Mouse (Mus musculus) c-Kit-positive CD71-positive TER-119-positive erythroid progenitor cells, embryonic 14.5 days (primary cell): ENCODE data around the gene Chit1.

Experiments
- DNase-seq: peaks from one replicate; pipeline ENCODE4 v3.0.0-alpha.2; 2013; ENCODE audit warnings: low spot score

Gene Chit1

DNA sequence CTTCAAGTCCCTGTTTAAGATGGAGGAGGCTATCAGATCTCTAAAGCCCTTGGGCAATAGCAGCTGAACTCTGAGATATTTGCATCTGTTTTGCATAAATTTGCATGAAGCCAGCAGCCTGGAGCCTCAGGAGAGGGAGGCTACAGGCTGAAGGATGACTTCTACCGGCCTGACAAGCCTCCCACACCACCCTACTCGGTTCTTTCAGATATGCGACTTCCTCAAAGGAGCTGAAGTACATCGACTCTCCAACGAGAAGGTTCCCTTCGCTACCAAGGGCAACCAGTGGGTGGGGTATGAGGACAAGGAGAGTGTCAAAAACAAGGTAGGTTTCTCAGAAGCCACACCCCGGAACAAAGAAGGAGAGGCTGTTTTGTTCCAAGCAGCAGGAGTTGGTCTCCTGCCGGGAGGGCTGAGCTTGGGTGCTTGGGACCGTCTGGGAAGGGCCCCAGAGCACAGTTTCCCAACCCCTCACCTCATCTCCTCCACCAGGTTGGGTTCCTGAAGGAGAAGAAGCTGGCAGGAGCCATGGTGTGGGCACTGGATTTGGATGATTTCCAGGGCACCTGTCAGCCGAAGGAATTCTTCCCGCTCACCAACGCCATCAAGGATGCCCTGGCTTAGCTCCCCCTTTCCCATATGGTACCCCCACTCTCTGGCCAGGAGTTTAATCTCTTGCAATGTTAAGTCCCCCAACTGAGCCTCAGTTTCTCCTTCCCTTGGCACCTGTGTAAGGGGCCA is 78.1 kb downstream of the Chit1 start:
- DNase-seq = no peak

DNA sequence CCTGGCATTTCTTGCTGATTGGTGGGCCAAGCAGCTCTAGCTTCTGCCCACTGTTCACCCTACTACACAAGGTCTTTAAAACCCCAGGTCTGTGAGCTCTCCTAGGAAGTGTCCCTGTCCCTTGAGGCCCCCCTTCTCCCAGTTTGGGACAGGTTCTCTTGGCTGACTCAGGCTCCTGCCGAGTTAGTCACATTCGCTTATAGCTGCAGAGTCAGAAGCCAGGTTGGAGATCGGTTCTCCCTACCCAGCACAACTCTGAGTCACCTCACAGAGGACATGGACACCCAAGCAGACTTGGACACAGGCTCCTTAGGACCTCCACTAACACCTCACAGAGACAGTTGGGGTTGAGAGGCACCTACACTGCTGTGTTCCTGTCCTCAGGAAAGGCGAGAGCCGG is 80.2 kb downstream of the Chit1 start:
- no peak for DNase-seq

DNA sequence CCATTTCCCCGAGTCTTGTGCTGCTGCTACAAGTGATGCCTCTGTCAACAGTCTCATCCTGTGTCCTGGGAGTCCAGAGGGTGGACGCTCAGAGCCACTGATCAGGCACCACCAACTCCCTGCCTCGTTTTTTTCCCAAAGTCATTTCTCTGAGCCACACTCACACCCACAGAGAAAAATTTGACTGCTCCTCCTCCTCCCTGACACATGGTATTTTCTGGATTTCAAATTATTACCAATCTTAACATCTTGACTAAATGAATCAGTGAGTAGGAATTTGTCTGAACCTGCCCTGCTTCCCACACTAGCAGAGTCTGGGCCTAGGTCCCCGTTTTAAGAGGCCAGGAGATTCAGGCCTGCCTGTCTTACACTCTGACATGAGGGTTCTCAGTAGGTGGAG is 81.0 kb downstream of the Chit1 start:
- no peak for DNase-seq

DNA sequence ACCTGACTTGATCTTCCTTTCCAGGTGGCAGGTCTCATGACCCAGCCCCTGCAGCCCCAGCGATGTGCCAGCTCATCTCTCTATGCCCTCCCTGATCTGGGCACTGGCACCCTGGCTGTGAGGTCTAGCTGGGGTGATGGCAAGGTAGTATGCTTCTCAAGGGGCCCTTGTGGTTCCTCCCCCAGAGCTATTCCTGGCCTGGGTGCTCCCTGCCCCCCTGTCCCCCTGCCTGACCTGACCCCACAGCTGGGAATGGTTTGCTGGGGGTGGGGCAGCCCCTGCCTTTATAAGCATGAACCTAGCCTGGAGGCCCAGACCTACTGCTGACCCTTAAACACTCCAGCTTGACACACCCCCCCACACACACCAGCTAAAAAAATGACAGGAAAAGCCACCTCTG is 82.1 kb downstream of the Chit1 start, which contains the start of gene Mybph:
Mybph (plus strand) TSS at position 323 of the 400 bp plus-strand sequence.
- DNase-seq = no peak

DNA sequence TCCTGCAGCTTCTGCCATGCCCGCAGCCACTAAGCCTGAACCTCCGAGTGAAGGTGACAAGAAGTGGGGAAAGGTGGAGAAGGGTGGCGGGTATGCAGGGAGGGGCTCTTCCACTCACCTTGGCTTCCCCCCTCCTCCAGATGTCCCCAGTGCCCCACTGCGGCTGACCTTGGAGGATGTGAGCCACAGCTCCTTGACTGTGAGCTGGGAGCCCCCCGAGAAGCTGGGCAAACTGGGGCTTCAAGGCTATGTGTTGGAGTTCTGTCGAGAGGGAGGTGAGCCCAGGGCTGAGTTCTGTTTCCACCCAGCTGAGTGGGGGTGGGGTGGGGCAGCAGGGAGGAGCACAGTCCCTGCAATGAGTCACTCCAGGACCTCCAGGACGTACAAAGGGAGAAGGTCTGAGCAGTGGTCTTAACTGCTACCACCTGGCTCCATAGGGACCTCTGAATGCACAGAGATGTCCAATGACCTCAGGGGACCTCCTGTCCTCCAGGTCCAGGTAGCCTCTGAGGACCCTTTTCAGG is 82.7 kb downstream of the Chit1 start:
- DNase-seq = no peak

DNA sequence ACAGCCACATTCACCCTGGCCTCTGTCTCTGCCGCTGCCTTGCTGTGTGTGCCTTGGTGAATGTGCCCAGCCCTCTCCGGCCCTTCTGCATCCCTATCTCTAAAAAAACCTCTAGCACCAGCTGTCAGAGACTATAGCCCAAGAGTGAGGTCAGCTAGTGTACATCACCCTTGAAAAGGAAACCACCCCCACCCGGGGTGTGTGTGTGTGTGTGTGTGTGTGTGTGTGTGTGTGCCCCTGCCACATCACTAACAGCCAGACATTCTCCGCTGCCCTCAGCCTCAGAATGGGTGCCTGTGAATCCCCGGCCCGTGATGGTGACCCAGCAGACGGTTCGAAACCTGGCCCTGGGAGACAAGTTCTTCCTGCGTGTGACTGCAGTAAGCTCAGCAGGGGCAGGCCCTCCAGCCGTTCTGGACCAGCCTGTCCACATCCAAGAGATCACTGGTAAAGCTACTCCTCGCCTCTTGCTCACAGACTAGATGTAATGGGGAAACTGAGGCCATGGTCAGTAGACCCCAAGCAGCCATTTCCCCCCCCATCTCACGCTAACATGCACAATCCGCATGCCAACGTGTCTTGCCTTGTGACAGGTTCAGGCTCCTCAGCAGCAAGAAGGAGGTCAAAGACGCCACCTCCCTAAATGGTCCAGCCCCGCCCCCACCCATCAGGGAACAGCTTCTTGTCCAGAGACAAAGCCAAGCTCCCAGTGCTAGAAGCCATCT is 83.4 kb downstream of the Chit1 start:
- no peak for DNase-seq

DNA sequence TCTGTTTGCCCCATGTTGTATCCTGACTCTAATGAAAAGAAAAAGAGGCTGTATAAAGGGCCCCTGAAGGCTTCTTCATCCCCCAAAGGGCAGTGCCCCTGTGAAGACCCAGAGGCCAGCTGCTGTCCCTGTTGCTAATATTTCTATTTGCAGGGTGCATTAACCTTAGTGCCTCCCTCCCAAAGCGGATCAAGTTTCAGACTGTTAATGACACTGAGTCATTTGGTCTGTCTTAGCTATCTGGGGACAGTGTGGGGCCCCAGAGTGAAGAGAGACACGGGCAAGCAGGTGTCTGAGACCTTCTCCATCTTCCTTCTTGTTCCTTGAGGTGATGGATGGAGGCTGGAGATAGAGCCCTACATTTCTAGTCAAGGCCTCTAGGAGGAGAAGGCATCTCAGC is 84.1 kb downstream of the Chit1 start:
- no peak for DNase-seq

DNA sequence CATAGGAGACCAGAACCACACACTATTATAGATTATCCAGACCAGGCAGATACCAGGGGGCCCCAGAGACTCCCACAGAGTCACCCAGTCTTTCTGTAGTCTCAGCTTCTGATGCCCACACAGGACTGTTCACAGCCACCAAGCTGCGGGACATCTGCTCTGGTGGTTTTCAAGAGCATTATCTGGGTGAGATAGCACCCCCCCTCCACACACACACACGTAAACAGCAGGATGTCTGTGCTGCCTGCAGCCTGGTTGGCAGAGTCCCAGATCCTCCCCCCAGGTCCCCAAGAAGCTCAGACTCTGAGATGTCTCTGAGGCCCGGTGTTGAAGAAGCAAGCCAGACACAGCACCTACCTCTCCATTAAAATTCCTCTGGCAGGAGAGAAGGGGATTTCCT is 84.5 kb downstream of the Chit1 start:
- DNase-seq = no peak

DNA sequence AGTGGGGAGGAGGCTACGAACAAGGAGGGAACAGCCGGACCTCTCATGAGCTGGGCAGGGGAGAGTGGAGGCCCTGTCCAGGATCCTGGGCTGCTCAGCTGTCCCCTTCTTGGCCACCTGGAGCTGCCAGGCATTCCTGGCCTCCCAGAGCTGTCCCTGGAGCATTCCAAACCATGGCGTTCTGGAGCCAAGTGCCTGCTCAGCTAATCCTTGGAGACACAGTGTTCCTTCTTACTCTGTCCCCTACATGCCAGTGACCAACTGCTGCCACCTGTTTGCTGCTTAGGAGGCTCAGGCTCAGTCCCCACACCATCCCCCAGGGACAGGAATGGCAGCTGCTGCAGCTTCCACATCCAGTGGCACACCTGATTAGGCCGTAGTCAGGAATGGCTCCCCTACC is 84.9 kb downstream of the Chit1 start:
- no peak for DNase-seq

DNA sequence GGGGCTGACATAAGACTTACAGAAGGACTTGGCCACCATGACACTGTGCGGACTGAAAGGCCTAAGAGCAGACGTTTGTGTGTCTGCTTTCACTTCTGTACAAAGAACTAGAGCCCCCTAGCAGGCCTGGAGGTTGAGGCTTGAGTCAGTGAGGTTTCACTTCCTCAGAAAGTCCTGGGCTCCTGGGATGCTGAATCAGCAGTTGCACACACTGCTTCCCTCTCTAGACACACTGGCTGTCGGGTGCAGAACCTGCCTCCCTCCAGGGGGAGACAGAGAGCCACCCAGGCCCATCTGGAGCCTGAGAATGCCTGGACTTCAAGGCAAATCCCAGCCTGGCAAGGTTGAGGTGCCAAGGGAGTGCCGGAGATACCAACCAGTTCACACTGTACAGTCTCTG is 85.3 kb downstream of the Chit1 start:
- DNase-seq = peak; percentile 44

DNA sequence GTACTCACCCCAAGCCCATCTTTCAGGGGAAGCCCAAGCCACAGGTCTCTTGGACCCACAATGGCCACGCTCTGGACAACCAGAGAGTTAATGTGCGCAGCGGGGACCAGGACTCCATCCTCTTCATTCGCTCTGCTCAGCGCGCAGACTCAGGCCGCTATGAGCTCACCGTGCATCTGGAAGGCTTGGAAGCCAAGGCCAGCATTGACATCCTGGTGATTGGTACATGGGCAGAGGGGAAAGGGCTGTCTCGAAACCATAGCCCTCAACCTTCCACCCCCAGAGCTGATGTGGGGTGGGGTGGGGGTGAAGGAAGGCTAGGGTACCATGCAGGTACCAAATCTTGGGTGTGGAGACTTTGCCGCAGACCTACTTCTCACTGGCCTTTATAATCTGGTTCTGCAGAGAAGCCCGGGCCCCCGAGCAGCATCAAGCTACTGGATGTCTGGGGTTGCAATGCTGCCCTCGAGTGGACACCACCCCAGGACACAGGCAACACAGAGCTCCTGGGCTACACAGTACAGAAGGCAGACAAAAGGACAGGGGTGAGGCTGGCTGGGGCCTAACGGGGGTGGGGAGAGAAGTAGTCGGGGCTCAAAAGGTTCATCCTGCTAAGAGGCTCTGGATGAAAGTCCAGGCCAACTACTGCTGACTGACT is 86.4 kb downstream of the Chit1 start:
- no peak for DNase-seq

DNA sequence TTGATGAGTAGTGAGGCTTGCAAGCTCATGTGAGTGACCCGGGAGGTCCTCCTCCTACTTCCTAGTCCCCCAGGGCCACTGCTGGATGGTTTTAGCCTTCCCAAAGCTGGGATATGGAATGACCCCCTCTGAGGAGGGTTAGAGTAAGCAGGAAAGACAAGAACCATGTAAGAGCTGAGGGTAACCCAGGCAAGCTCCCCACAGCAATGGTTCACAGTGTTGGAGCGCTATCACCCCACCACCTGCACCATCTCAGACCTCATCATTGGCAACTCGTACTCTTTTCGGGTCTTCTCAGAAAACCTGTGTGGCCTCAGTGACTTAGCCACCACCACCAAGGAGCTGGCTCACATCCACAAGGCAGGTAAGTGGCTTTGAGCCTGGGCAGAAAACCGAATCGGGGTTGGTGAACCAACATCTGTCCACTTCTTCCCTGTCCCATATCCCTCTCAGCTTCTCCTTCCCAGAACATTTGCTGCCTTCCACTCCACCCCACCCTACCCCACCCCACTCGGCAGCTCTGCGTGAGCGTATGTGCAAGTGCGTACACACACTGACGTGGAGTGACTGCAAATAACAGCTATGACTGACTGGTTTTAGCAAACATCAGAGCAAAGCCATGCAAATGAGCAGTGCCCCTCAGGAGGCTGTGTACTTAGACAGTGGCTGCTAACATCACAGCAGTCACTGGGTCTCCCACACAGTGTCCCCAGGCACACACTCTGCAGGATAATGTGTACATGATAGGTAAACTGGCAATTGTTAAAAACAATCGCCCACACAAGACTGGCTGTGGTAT is 87.4 kb downstream of the Chit1 start:
- no peak for DNase-seq

DNA sequence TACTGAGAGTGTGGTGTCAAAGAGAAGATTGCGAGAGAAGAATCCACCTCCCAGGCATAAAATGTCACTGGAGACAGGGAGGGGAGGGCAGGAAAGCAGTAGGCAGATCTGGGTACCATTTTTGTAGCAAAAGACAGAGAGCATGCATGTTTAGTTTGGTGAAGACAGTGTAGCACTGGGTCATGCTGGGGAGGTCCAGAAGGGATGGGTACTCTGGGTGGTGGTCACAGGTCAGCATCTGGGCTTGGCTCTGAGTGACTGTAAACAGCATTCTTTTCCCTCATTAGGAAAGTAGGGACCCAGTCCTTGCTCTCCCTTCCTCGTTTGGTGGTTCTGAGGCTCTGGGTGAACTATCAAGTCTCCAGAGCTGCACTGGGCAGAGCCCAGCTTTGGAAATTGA is 89.4 kb downstream of the Chit1 start:
- DNase-seq = no peak
